Mouse (Mus musculus) forebrain, embryonic 12.5 days (tissue): ENCODE measurements around the gene Trim38. TPM values are rescaled to one million over a fixed set of nuclear protein-coding genes. Genes with fewer than 3 reads are reported as not detected.
"Not testable (repeated sequence)": the region's sequence is repeated elsewhere in the genome, so short reads cannot be mapped to it uniquely, and the experiment has no call there.

Experiments used
- ATAC-seq: fragments of 200-750 bp; cut with Nextera tagmentation; 2 replicates; pipeline ENCODE4 v1.8.0; 2017; ENCODE audit warnings: moderate TSS enrichment; ENCODE audit not compliant: low FRiP score
- H3K27ac ChIP-seq: fragments of 300-500 bp; sonication (generic); 2 replicates; pipeline ENCODE4 v1.5.1; 2016; ENCODE audit warnings: mild to moderate bottlenecking
- H3K27me3 ChIP-seq: fragments of 300-500 bp; sonication (generic); 2 replicates; pipeline ENCODE4 v1.6.1; 2016; ENCODE audit warnings: mild to moderate bottlenecking
- H3K36me3 ChIP-seq: fragments of 300-500 bp; sonication (generic); replicated peaks from 2 replicates; pipeline ENCODE4 v1.6.1; 2016; ENCODE audit warnings: mild to moderate bottlenecking
- H3K4me1 ChIP-seq: fragments of 300-500 bp; sonication (generic); 2 replicates; pipeline ENCODE4 v1.6.1; 2016
- H3K4me2 ChIP-seq: fragments of 300-500 bp; sonication (generic); 2 replicates; pipeline ENCODE4 v1.6.1; 2016; ENCODE audit warnings: mild to moderate bottlenecking, moderate library complexity
- H3K4me3 ChIP-seq: fragments of 300-500 bp; sonication (generic); replicated peaks from 2 replicates; pipeline ENCODE4 v1.5.1; 2016; ENCODE audit warnings: mild to moderate bottlenecking
- H3K9ac ChIP-seq: fragments of 300-500 bp; sonication (generic); 2 replicates; pipeline ENCODE4 v1.6.1; 2016; ENCODE audit warnings: mild to moderate bottlenecking
- H3K9me3 ChIP-seq: fragments of 300-500 bp; sonication (generic); 2 replicates; pipeline ENCODE4 v1.6.1; 2016
- WGBS: fragments of 180-500 bp; shearing (Covaris S2); methylation state at CpG from one replicate; pipeline ENCODE4 v1.1.7; 2016; 5-methylcytosine and 5-hydroxymethylcytosine counted together
- polyA plus RNA-seq: library from polyadenylated mRNA; unstranded; fragments of >200 nt; fragmentation: Nextera tagmentation; extraction: Ambion mirVana; gene quantifications from 2 replicates; pipeline ENCODE4 v1.2.1, GENCODE M21; 2016

Gene Trim38
- polyA plus RNA-seq, 1 experiment from 2014 or later, result not detected

DNA sequence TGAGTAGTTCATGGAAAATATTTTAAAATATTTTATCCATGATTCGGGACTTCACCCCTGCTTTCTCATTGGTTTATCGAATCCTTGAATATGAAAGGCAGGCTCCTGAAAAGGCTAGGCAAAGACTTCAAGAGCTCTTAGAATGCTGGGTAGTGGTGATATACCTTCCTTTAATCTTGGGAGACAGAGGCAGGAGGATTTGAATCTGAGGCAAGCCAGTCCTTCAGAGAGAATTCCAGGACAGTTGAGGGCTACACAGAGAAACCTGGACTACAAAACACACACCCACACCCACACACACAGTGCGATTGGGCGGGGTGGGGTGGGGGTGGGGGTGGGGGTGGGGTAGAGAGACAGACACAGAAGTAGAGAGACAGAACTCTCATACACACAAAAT lies 21.8 kb upstream of the Trim38 start:
- Histone ChIP-seq H3K27me3 (no peaks in the 10 kb centered on the region), H3K4me3 (0 out of 2 replicates have a peak overlapping the region, but pooled peaks have one; percentile 4), H3K9me3 (no peaks in the 10 kb centered on the region), H3K27ac (peak overlapping the region; percentile 99), H3K36me3 (no peaks in the 10 kb centered on the region), H3K4me1 (peaks cover 17% of the 10 kb centered on the region), H3K4me2 (peak overlapping the region; percentile 63), H3K9ac (peak overlapping the region; percentile 48)
- 7% methylated on average over 4 of the region's 4 CpGs for WGBS
- ATAC-seq, result no peak

- H3K4me1 ChIP-seq, result peaks cover 9% of the 10 kb centered on the region
- WGBS, result 92% methylated on average over 5 of the region's 5 CpGs
- no peaks in the 10 kb centered on the region for H3K27me3 ChIP-seq
- no peak overlapping the region for H3K9ac ChIP-seq
- H3K4me2 ChIP-seq, result no peak overlapping the region
- H3K9me3 ChIP-seq, result no peaks in the 10 kb centered on the region
- H3K27ac ChIP-seq, result peak overlapping the region; percentile 79
- no peak for ATAC-seq
- no peaks in the 10 kb centered on the region for H3K36me3 ChIP-seq
- no peak overlapping the region for H3K4me3 ChIP-seq
These were observed 20.1 kb upstream of the Trim38 start for GRCm38 (mm10) chr13:23749563-23750121.

- peak within 1 kb of the TSS; percentile 56 for H3K9ac ChIP-seq
- peak within 1 kb of the TSS; percentile 98 for H3K27ac ChIP-seq
- peak within 1 kb of the TSS; percentile 59 for H3K4me2 ChIP-seq
- under 1% methylated on average over 35 of the region's 47 CpGs for WGBS
- not testable (repeated sequence) for H3K27me3 ChIP-seq, H3K9me3 ChIP-seq, H3K36me3 ChIP-seq, H3K4me1 ChIP-seq
- peak within 1 kb of the TSS; percentile 47 for H3K4me3 ChIP-seq
- peak; percentile 64 for ATAC-seq
These were observed 18.8 kb upstream of the Trim38 start, which contains the start of gene Hist1h2ab for GRCm38 (mm10) chr13:23750839-23751477. Gene Hist1h2ab, plus strand, starts transcription at chr13:23751126.

DNA sequence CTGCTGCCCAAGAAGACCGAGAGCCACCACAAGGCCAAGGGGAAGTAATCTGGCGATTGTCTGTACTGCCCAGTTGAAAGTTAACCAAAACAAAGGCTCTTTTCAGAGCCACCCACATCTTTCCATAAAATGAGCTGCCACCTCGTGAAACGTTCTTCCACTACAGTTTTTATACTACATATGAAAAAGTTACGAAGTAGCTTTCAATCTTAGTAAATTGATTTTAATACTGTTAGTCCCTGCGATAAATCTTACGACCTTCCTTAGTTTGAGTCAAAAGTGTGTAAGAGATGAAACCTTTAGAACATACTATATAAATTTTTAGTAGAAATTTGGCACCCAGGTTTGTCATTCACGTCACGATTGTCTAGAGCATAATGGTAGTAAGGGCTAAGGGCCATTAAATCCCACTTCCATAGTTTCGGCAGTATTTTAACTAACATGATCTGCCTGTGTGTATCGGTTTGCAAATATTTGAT lies 18.2 kb upstream of the Trim38 start:
- Histone ChIP-seq H3K9me3 (no peaks in the 10 kb centered on the region), H3K27me3 (no peaks in the 10 kb centered on the region), H3K9ac (peak overlapping the region; percentile 56), H3K36me3 (no peaks in the 10 kb centered on the region), H3K27ac (peak overlapping the region; percentile 98), H3K4me2 (peak overlapping the region; percentile 59), H3K4me3 (peak overlapping the region; percentile 47), H3K4me1 (peaks cover 8% of the 10 kb centered on the region)
- 2% methylated on average over 11 of the region's 11 CpGs for WGBS
- peak; percentile 15; the same call in 1 of the 2 replicates for ATAC-seq

- peak; percentile 90 for ATAC-seq
- H3K4me3 ChIP-seq, result peak within 1 kb of the TSS; percentile 47
- peak within 1 kb of the TSS; percentile 59 for H3K4me2 ChIP-seq
- WGBS, result 0% methylated on average over 18 of the region's 47 CpGs
- H3K36me3 ChIP-seq, H3K4me1 ChIP-seq, H3K9me3 ChIP-seq, H3K27me3 ChIP-seq: not testable (repeated sequence)
- peak within 1 kb of the TSS; percentile 57 for H3K9ac ChIP-seq
- peak within 1 kb of the TSS; percentile 98 for H3K27ac ChIP-seq
These were observed 17.5 kb upstream of the Trim38 start, which contains the start of gene Hist1h3b for GRCm38 (mm10) chr13:23752067-23752741. Gene Hist1h3b, plus strand, starts transcription at chr13:23752267.

- under 1% methylated on average over 6 of the region's 6 CpGs for WGBS
- Histone ChIP-seq H3K27ac (peak overlapping the region; percentile 91), H3K9ac (peak overlapping the region; percentile 57), H3K4me2 (peak overlapping the region; percentile 58), H3K4me3 (peak overlapping the region; percentile 40), H3K36me3 (no peaks in the 10 kb centered on the region), H3K4me1 (peaks cover 10% of the 10 kb centered on the region), H3K9me3 (no peaks in the 10 kb centered on the region), H3K27me3 (no peaks in the 10 kb centered on the region)
- ATAC-seq, result no peak
These were observed 17.0 kb upstream of the Trim38 start for GRCm38 (mm10) chr13:23752742-23753172.

- H3K4me3 ChIP-seq, result peak overlapping the region; percentile 40; the same call in 1 of the 2 replicates
- ATAC-seq, result no peak
- 52% methylated on average over 4 of the region's 4 CpGs for WGBS
These were observed 16.2 kb upstream of the Trim38 start for GRCm38 (mm10) chr13:23753314-23754078.

GRCm38 (mm10) chr13:23755000-23755399 lies 14.7 kb upstream of the Trim38 start:
- Histone ChIP-seq H3K27me3 (no peaks in the 10 kb centered on the region), H3K36me3 (no peaks in the 10 kb centered on the region), H3K4me3 (no peak overlapping the region), H3K27ac (0 out of 2 replicates have a peak overlapping the region, but pooled peaks have one; percentile 42), H3K4me2 (no peak overlapping the region), H3K9me3 (no peaks in the 10 kb centered on the region), H3K4me1 (peaks cover 10% of the 10 kb centered on the region), H3K9ac (no peak overlapping the region)
- no peak for ATAC-seq

More at GRCm38 (mm10) chr13:23753314-23754078, 16.2 kb upstream of the Trim38 start:
- Histone ChIP-seq H3K4me2 (peak overlapping the region; percentile 58), H3K36me3 (no peaks in the 10 kb centered on the region), H3K9me3 (no peaks in the 10 kb centered on the region), H3K27ac (peak overlapping the region; percentile 68), H3K9ac (no peak overlapping the region), H3K27me3 (no peaks in the 10 kb centered on the region), H3K4me1 (peaks cover 7% of the 10 kb centered on the region)

DNA sequence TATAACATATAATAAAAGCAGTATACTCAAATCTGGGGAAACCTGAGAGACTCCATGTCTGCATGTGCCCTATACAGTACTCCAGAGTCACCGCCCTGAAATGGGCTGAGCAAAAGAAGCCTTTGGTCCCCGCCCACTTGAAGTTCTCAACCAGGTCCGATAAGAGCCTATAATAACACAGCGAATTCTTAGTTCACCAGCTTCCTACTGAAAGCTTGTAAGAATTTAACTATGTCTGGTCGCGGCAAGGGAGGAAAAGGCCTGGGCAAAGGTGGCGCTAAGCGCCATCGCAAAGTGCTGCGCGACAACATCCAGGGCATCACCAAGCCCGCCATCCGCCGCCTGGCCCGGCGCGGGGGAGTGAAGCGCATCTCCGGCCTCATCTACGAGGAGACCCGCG lies 12.9 kb upstream of the Trim38 start, which contains the start of gene Hist1h4b:
Gene Hist1h4b (plus strand): TSS at position 224 of the 400 bp plus-strand sequence.
- Histone ChIP-seq H3K4me2 (peak within 1 kb of the TSS; percentile 63), H3K27me3 (no peaks in the 10 kb centered on the region), H3K36me3 (no peaks in the 10 kb centered on the region), H3K9me3 (no peaks in the 10 kb centered on the region), H3K9ac (peak within 1 kb of the TSS; percentile 63), H3K27ac (peak within 1 kb of the TSS; percentile 96), H3K4me3 (peak within 1 kb of the TSS; percentile 41), H3K4me1 (peaks cover 16% of the 10 kb centered on the region)
- ATAC-seq, result peak; percentile 71
- WGBS, result under 1% methylated on average over 19 of the region's 22 CpGs

- Histone ChIP-seq H3K36me3 (no peaks in the 10 kb centered on the region), H3K27ac (peak overlapping the region; percentile 96), H3K9me3 (no peaks in the 10 kb centered on the region), H3K4me2 (peak overlapping the region; percentile 63), H3K4me1 (peaks cover 16% of the 10 kb centered on the region), H3K27me3 (no peaks in the 10 kb centered on the region), H3K4me3 (peak overlapping the region; percentile 41), H3K9ac (peak overlapping the region; percentile 63)
- WGBS, result under 1% methylated on average over 22 of the region's 23 CpGs
- ATAC-seq, result no peak
These were observed 12.4 kb upstream of the Trim38 start for GRCm38 (mm10) chr13:23757211-23757773.

DNA sequence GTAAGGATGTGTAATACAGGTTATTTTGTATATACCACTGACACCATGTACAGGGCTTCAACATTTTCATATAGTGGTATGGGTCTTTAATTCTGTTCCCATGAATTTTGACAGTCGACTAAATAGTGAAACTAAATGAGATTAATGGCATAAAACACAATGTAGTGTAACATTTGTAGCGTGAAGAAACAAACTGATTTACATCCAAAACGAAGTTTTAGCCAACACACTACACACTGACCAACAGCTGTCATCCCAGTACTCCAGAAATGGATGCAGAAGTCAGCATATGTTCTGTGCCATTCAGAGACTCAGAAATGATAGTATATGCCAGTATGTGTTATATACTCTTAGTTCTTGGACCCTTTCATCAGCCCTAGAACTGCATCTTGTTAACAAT lies 11.8 kb upstream of the Trim38 start:
- no peak for ATAC-seq
- WGBS, result 51% methylated on average over 3 of the region's 3 CpGs
- H3K4me1 ChIP-seq, result peaks cover 17% of the 10 kb centered on the region
- no peaks in the 10 kb centered on the region for H3K27me3 ChIP-seq
- H3K4me2 ChIP-seq, result no peak overlapping the region
- no peak overlapping the region for H3K9ac ChIP-seq
- no peaks in the 10 kb centered on the region for H3K36me3 ChIP-seq
- H3K27ac ChIP-seq, result 0 out of 2 replicates have a peak overlapping the region, but pooled peaks have one; percentile 27
- no peaks in the 10 kb centered on the region for H3K9me3 ChIP-seq
- no peak overlapping the region for H3K4me3 ChIP-seq
